Mouse (Mus musculus): ENCODE measurements around the gene Fgf4. TPM values are rescaled to one million over a fixed set of nuclear protein-coding genes. Genes with fewer than 3 reads are reported as not detected.

Gene Fgf4
- polyA plus RNA-seq, 1 experiment from 2014 or later = not detected

DNA sequence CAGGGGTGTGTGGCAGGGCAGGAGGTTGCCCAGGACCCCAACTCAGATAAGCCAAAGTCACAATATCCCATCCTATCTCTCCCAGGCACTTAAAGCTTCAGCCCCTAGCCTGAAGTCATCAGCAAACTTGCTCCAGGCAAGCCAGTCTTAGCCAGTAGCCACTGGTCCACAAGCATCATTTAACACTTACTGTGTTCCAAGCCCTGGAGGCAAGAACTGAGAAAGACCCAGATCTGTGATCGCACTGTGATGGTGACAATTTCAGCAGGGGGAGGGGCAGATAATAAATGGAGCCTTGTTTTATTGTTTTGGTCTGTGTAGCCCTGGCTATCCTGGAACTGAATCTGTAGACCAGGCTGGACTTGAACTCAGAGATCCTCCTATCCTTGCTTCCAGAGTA lies 11.5 kb downstream of the Fgf4 start:
- no peak for ATAC-seq (ENCODE audit: insufficient number of reproducible peaks, insufficient read depth, low FRiP score, low read depth)
- H3K4me2 ChIP-seq (ENCODE audit: low read length) = no peak overlapping the region
- peaks cover 67% of the 10 kb centered on the region for H3K27me3 ChIP-seq (ENCODE audit: control insufficient read depth, insufficient read depth, low read length)
- H3K9me3 ChIP-seq (ENCODE audit: control insufficient read depth, low read length) = no peaks in the 10 kb centered on the region
- WGBS = 77% methylated on average over 1 of the region's 1 CpGs
- no peak overlapping the region for H3K27ac ChIP-seq (replicated peaks in 1 of 2; ENCODE audit: control insufficient read depth in 1 of 2, insufficient read depth in 1 of 2, low read depth in 2 of 2, low read length in 2 of 2)
- H3K36me3 ChIP-seq (ENCODE audit: control insufficient read depth, insufficient read depth, low read length) = no peaks in the 10 kb centered on the region
- peaks cover 0 to 9% of the 10 kb centered on the region in 2 experiments; a peak in 3 of 4 replicates for H3K4me1 ChIP-seq (ENCODE audit: control insufficient read depth in 2 of 2, insufficient read depth in 2 of 2, low read length in 2 of 2)
- H3K4me3 ChIP-seq (ENCODE audit: control insufficient read depth in 1 of 2, insufficient read depth in 1 of 2, low read depth in 1 of 2, low read length in 2 of 2) = no peak overlapping the region
- H3K9ac ChIP-seq (ENCODE audit: low read length) = no peak overlapping the region

GRCm38 (mm10) chr7:144861056-144861768 lies 14.0 kb downstream of the Fgf4 start:
- Histone ChIP-seq H3K9me3 (ENCODE audit: control insufficient read depth, low read length) (no peaks in the 10 kb centered on the region), H3K4me2 (ENCODE audit: low read length) (peak overlapping the region; percentile 47), H3K9ac (ENCODE audit: low read length) (no peak overlapping the region), H3K4me1 (ENCODE audit: control insufficient read depth in 2 of 2, insufficient read depth in 2 of 2, low read length in 2 of 2) (peaks cover 0 to 9% of the 10 kb centered on the region in 2 experiments; a peak in 3 of 4 replicates), H3K36me3 (ENCODE audit: control insufficient read depth, insufficient read depth, low read length) (no peaks in the 10 kb centered on the region), H3K4me3 (ENCODE audit: control insufficient read depth in 1 of 2, insufficient read depth in 1 of 2, low read depth in 1 of 2, low read length in 2 of 2) (peak overlapping the region in 1 of 2 experiments; percentile 27; a peak in 3 of 4 replicates), H3K27ac (replicated peaks in 1 of 2; ENCODE audit: control insufficient read depth in 1 of 2, insufficient read depth in 1 of 2, low read depth in 2 of 2, low read length in 2 of 2) (no peak overlapping the region), H3K27me3 (ENCODE audit: control insufficient read depth, insufficient read depth, low read length) (peaks cover 81% of the 10 kb centered on the region)
- no peak for ATAC-seq (ENCODE audit: insufficient number of reproducible peaks, insufficient read depth, low FRiP score, low read depth)
- WGBS = 2% methylated on average over 62 of the region's 72 CpGs

GRCm38 (mm10) chr7:144861769-144862070 lies 14.6 kb downstream of the Fgf4 start:
- Histone ChIP-seq H3K27ac (replicated peaks in 1 of 2; ENCODE audit: control insufficient read depth in 1 of 2, insufficient read depth in 1 of 2, low read depth in 2 of 2, low read length in 2 of 2) (no peak overlapping the region), H3K36me3 (ENCODE audit: control insufficient read depth, insufficient read depth, low read length) (no peaks in the 10 kb centered on the region), H3K9ac (ENCODE audit: low read length) (no peak overlapping the region), H3K4me1 (ENCODE audit: control insufficient read depth in 2 of 2, insufficient read depth in 2 of 2, low read length in 2 of 2) (peaks cover 0 to 9% of the 10 kb centered on the region in 2 experiments; a peak in 3 of 4 replicates), H3K4me2 (ENCODE audit: low read length) (peak overlapping the region; percentile 47), H3K4me3 (ENCODE audit: control insufficient read depth in 1 of 2, insufficient read depth in 1 of 2, low read depth in 1 of 2, low read length in 2 of 2) (peak overlapping the region in 1 of 2 experiments; percentile 27; a peak in 3 of 4 replicates), H3K27me3 (ENCODE audit: control insufficient read depth, insufficient read depth, low read length) (peaks cover 84% of the 10 kb centered on the region), H3K9me3 (ENCODE audit: control insufficient read depth, low read length) (no peaks in the 10 kb centered on the region)
- WGBS = under 1% methylated on average over 27 of the region's 28 CpGs
- no peak for ATAC-seq (ENCODE audit: insufficient number of reproducible peaks, insufficient read depth, low FRiP score, low read depth)

DNA sequence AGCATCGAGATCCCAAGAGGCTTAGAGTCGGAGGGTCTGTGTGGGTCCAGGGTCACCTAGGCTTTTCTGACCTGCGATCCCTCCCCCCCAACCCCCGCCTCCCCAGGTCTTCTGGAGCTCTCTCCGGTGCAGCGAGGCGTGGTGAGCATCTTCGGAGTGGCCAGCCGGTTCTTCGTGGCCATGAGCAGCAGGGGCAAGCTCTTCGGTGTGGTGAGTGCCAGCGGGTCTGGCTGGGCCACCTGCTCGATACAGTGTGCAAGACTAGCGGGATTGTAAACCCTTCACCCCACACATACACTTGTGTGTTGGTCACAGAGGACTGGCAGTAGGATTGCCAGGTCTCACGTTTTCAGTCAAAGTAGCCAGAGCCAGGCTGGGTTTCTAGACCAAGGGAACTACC lies 15.0 kb downstream of the Fgf4 start:
- peak overlapping the region; percentile 47; the same call in 1 of the 2 replicates for H3K4me2 ChIP-seq (ENCODE audit: low read length)

GRCm38 (mm10) chr7:144862712-144863111 lies 15.5 kb downstream of the Fgf4 start:
- Histone ChIP-seq H3K36me3 (ENCODE audit: control insufficient read depth, insufficient read depth, low read length) (no peaks in the 10 kb centered on the region), H3K9me3 (ENCODE audit: control insufficient read depth, low read length) (no peaks in the 10 kb centered on the region), H3K9ac (ENCODE audit: low read length) (no peak overlapping the region), H3K27ac (replicated peaks in 1 of 2; ENCODE audit: control insufficient read depth in 1 of 2, insufficient read depth in 1 of 2, low read depth in 2 of 2, low read length in 2 of 2) (no peak overlapping the region), H3K27me3 (ENCODE audit: control insufficient read depth, insufficient read depth, low read length) (peaks cover 93% of the 10 kb centered on the region), H3K4me3 (ENCODE audit: control insufficient read depth in 1 of 2, insufficient read depth in 1 of 2, low read depth in 1 of 2, low read length in 2 of 2) (no peak overlapping the region), H3K4me1 (ENCODE audit: control insufficient read depth in 2 of 2, insufficient read depth in 2 of 2, low read length in 2 of 2) (peaks cover 0 to 9% of the 10 kb centered on the region in 2 experiments; a peak in 3 of 4 replicates), H3K4me2 (ENCODE audit: low read length) (no peak overlapping the region)
- no peak for ATAC-seq (ENCODE audit: insufficient number of reproducible peaks, insufficient read depth, low FRiP score, low read depth)
- WGBS = 4% methylated on average over 18 of the region's 18 CpGs

More for the DNA sequence above, 15.0 kb downstream of the Fgf4 start:
- no peak overlapping the region for H3K9ac ChIP-seq (ENCODE audit: low read length)
- no peaks in the 10 kb centered on the region for H3K9me3 ChIP-seq (ENCODE audit: control insufficient read depth, low read length)
- WGBS = 3% methylated on average over 15 of the region's 15 CpGs
- peak overlapping the region in 1 of 2 experiments; percentile 27; a peak in 2 of 4 replicates for H3K4me3 ChIP-seq (ENCODE audit: control insufficient read depth in 1 of 2, insufficient read depth in 1 of 2, low read depth in 1 of 2, low read length in 2 of 2)
- H3K36me3 ChIP-seq (ENCODE audit: control insufficient read depth, insufficient read depth, low read length) = no peaks in the 10 kb centered on the region
- peaks cover 88% of the 10 kb centered on the region for H3K27me3 ChIP-seq (ENCODE audit: control insufficient read depth, insufficient read depth, low read length)
- H3K27ac ChIP-seq (replicated peaks in 1 of 2; ENCODE audit: control insufficient read depth in 1 of 2, insufficient read depth in 1 of 2, low read depth in 2 of 2, low read length in 2 of 2) = no peak overlapping the region
- peaks cover 0 to 9% of the 10 kb centered on the region in 2 experiments; a peak in 3 of 4 replicates for H3K4me1 ChIP-seq (ENCODE audit: control insufficient read depth in 2 of 2, insufficient read depth in 2 of 2, low read length in 2 of 2)
- ATAC-seq (ENCODE audit: insufficient number of reproducible peaks, insufficient read depth, low FRiP score, low read depth) = no peak

GRCm38 (mm10) chr7:144863196-144863595 lies 16.0 kb downstream of the Fgf4 start:
- Histone ChIP-seq H3K27ac (replicated peaks in 1 of 2; ENCODE audit: control insufficient read depth in 1 of 2, insufficient read depth in 1 of 2, low read depth in 2 of 2, low read length in 2 of 2) (no peak overlapping the region), H3K36me3 (ENCODE audit: control insufficient read depth, insufficient read depth, low read length) (no peaks in the 10 kb centered on the region), H3K27me3 (ENCODE audit: control insufficient read depth, insufficient read depth, low read length) (peaks cover 88% of the 10 kb centered on the region), H3K9me3 (ENCODE audit: control insufficient read depth, low read length) (no peaks in the 10 kb centered on the region), H3K9ac (ENCODE audit: low read length) (no peak overlapping the region), H3K4me2 (ENCODE audit: low read length) (no peak overlapping the region), H3K4me1 (ENCODE audit: control insufficient read depth in 2 of 2, insufficient read depth in 2 of 2, low read length in 2 of 2) (peaks cover 0 to 9% of the 10 kb centered on the region in 2 experiments; a peak in 3 of 4 replicates), H3K4me3 (ENCODE audit: control insufficient read depth in 1 of 2, insufficient read depth in 1 of 2, low read depth in 1 of 2, low read length in 2 of 2) (no peak overlapping the region)
- no peak for ATAC-seq (ENCODE audit: insufficient number of reproducible peaks, insufficient read depth, low FRiP score, low read depth)
- WGBS = 4% methylated on average over 11 of the region's 11 CpGs

GRCm38 (mm10) chr7:144864160-144864670 lies 17.0 kb downstream of the Fgf4 start:
- ATAC-seq (ENCODE audit: insufficient number of reproducible peaks, insufficient read depth, low FRiP score, low read depth) = no peak
- Histone ChIP-seq H3K9ac (ENCODE audit: low read length) (no peak overlapping the region), H3K27me3 (ENCODE audit: control insufficient read depth, insufficient read depth, low read length) (peaks cover 81% of the 10 kb centered on the region), H3K36me3 (ENCODE audit: control insufficient read depth, insufficient read depth, low read length) (no peaks in the 10 kb centered on the region), H3K4me2 (ENCODE audit: low read length) (no peak overlapping the region), H3K4me3 (ENCODE audit: control insufficient read depth in 1 of 2, insufficient read depth in 1 of 2, low read depth in 1 of 2, low read length in 2 of 2) (no peak overlapping the region), H3K27ac (replicated peaks in 1 of 2; ENCODE audit: control insufficient read depth in 1 of 2, insufficient read depth in 1 of 2, low read depth in 2 of 2, low read length in 2 of 2) (no peak overlapping the region), H3K4me1 (ENCODE audit: control insufficient read depth in 2 of 2, insufficient read depth in 2 of 2, low read length in 2 of 2) (peaks cover 0 to 9% of the 10 kb centered on the region in 2 experiments; a peak in 3 of 4 replicates), H3K9me3 (ENCODE audit: control insufficient read depth, low read length) (no peaks in the 10 kb centered on the region)
- WGBS = 55% methylated on average over 3 of the region's 3 CpGs
